Mouse (Mus musculus) brain, embryonic 18.5 days (tissue): ENCODE results near the gene Slirp.
"Not testable (repeated sequence)": the region's sequence is repeated elsewhere in the genome, so short reads cannot be mapped to it uniquely, and the experiment has no call there.

Source experiments
- DNase-seq: peaks from one replicate; pipeline ENCODE4 v3.0.0-alpha.2; 2012; ENCODE audit warnings: low read depth, low spot score

The Slirp gene

DNA sequence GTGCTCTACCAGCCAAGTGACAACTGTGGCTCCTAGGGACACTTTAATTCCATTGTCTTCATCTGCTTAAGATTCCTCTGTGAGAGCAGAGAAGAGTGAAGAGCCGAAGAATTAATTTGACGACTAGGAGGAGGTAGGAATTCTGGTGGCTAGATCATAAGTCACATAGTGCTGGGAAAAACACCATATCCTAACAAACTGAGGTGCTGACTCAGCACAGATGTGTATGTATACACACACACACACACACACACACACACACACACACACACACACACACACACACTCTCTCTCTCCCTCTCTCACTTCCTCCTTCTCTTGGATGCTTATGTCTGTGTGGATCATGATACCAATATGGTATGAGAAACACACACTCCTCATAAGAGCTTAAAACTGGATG is 15.4 kb upstream of the Slirp start:
- DNase-seq = no peak

- no peak for DNase-seq
Observed at GRCm38 (mm10) chr12:87428885-87429284, 14.8 kb upstream of the Slirp start.

DNA sequence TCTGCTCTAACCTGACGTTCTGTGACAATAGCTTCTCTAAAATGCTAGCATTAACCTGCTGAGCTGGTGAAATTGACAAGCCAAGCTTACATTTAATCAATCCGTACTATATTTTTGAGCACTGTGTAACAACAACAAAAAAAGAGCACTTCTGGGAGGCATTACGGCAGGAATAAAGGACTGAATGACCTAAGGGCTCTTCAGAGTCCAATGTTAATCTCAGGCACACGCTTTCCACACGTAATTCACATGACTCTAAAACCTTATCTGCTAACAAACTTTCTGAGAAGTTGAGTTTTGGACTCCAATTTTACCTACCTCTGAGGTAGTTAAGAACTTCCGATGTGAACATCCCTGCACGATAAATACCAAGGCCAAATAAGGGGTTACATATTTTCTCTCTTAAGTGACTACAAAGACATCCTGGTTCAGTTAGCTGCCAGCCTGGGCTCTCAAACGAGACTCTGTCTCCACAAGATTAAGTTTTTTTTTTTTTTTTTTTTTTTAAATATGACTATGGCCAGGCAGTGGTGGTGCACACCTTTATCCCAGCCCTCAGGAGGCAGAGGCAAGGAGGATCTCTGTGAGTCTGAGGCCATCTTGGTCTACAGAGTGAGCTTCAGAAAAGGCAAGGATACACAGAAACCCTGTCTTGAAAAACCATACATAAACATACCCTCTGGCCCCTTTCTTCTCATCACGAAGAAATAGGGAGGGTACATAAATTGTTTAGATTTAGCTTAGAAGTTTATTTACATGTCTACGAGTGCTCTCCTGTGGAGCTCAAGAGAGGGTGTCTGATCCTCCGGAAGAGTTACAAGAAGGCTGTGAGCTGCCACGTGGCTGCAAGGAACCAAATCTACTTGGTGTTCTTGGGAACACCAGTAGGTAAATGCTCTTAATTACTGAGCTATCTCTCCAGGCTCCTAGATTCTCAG is 1.2 kb upstream of the Slirp start:
- DNase-seq = no peak

DNA sequence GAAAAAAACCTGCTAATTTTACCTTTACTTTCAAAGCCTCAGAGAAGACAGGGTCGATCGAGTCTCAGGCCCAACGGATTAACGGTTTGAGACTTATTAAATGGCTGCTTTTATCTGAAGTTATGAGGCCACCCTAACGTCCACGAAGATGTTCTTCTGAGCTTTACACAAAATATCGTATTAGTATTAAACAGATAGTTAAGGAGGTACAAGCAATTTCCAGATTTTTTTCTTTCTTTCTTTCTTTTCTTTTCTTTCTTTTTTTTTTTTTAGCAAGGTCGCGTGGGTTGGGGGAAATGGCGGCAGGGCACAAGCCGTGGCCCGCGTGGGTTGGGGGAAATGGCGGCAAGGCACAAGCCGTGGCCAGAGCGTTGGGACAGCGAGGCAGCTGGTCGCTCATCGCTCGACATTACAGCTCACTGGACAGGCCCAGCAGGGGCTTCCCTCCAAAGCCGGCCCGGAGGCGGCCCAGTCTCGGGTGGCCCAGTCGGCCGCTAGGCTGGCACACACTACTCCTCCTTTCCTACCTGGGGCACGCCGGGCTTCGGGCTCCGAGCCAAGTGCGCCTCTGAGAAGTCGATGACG is 489 bp upstream of the Slirp start:
- DNase-seq = no peak

- DNase-seq = no peak
Observed at GRCm38 (mm10) chr12:87444211-87444610, 515 bp downstream of the Slirp start.

DNA sequence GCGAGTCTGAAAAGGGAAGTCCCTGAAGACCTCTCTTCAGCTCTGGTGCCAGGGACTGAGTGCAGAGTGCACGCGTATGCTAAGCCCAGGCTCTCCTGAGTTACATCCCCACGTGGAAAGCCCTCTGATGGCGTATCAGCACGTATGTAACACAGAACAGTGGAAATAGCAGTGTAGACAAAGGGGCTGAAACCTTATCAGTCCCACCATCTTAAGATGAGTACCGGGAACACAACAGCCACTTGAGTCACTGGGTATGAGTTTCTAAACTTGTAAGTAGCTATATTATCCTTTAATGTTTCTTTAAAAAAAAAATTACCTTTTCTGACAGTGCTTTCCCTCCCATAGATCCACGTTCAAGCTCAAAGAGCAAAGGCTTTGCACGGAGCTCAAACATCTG is 5.8 kb downstream of the Slirp start:
- DNase-seq = no peak

DNA sequence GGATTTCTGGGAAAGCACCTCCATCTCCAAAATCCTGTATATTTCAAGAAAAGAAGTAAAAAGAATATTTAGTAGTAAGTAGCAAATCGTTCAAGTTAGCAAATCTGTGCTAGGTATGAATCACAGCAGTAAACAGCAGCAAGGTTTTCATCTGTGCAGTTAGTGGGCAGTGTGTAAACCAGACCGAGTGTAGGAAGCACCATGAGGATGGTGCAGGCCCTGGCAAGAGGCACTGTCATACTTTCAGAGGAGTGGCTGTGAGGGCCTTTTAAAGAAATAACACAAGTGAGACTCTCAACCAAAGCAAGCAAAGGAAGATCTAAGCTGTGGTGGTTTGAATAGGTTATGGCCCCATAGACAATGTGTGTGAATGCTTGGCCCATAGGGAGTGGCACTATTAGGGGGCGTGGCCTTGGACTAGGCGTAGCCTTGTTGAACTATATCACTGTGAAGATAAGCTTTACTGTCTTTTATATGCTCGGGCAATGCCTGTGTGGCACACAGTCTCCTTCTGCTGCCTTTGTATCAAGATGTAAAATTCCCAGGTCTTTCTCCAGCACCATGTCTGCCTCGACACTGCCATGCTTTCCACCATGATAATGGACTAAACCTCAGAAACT is 21.1 kb downstream of the Slirp start:
- no peak for DNase-seq

GRCm38 (mm10) chr12:87470263-87471136 is 26.8 kb downstream of the Slirp start:
- no peak for DNase-seq

GRCm38 (mm10) chr12:87471421-87471963 is 27.8 kb downstream of the Slirp start:
- no peak for DNase-seq

GRCm38 (mm10) chr12:87471964-87472786 is 28.5 kb downstream of the Slirp start, which contains the start of gene Snw1:
Snw1 (minus strand) TSS chr12:87472274.
- DNase-seq = peak; percentile 87

DNA sequence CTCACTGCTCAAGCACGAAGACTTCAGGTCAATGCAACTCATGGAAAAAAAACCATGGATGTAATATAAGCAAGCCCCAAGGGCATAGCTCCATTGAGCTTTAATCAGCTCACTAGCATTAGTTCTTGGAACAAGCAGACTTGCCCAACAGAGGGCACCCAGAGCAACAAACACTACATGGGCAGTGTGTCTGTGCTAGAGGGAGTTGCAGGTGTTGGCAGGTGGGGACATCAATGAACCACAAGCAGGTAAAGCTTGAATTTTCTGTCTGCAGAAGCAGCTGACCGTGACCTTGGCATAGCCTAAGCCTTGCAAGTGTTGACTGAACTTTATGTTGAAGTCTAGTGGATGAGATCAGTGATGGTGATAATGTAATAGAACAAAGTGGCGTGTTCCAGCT is 31.1 kb downstream of the Slirp start:
- DNase-seq = no peak

GRCm38 (mm10) chr12:87482482-87482881 is 38.8 kb downstream of the Slirp start:
- DNase-seq = not testable (repeated sequence)

GRCm38 (mm10) chr12:87488683-87489082 is 45.0 kb downstream of the Slirp start:
- DNase-seq = not testable (repeated sequence)

- DNase-seq = not testable (repeated sequence)
Observed at GRCm38 (mm10) chr12:87494421-87494820, 50.7 kb downstream of the Slirp start, which contains the start of gene Gm5788. Gm5788 (plus strand) TSS chr12:87494721.
